Mouse (Mus musculus) frontal cortex, postnatal 14 days (tissue): ENCODE data around the gene Tmem190.
"Not testable (repeated sequence)": the region's sequence is repeated elsewhere in the genome, so short reads cannot be mapped to it uniquely, and the experiment has no call there.

Source experiments
- DNase-seq, 2 experiments: peaks; one replicate each; pipeline ENCODE4 v3.0.0; 2022; ENCODE audit warnings: low spot score in 2 of 2

The Tmem190 gene

GRCm38 (mm10) chr7:4813105-4813791, 30.5 kb downstream of the Tmem190 start:
- DNase-seq = no peak

GRCm38 (mm10) chr7:4816559-4816958, 33.8 kb downstream of the Tmem190 start:
- DNase-seq = no peak

- not testable (repeated sequence) for DNase-seq
Observed at GRCm38 (mm10) chr7:4820925-4821324, 38.2 kb downstream of the Tmem190 start.

- DNase-seq = no peak
Observed at GRCm38 (mm10) chr7:4821690-4822089, 39.0 kb downstream of the Tmem190 start.

- DNase-seq = no peak
Observed at GRCm38 (mm10) chr7:4822162-4822907, 39.6 kb downstream of the Tmem190 start.

GRCm38 (mm10) chr7:4825365-4825764, 42.6 kb downstream of the Tmem190 start:
- DNase-seq = no peak

- DNase-seq = no peak
Observed at GRCm38 (mm10) chr7:4830476-4830875, 47.7 kb downstream of the Tmem190 start.
